Mouse (Mus musculus) forebrain, embryonic 11.5 days (tissue): ENCODE data around the gene Ftl1-ps1. TPM values are rescaled to one million over a fixed set of nuclear protein-coding genes. Genes with fewer than 3 reads are reported as not detected.

ENCODE experiments used
- ATAC-seq: fragments of 200-750 bp; cut with Nextera tagmentation; replicated peaks from 2 replicates; pipeline ENCODE4 v1.8.0; 2017; ENCODE audit warnings: moderate TSS enrichment; ENCODE audit not compliant: low FRiP score
- DNase-seq: peaks from one replicate; pipeline ENCODE4 v3.0.0-alpha.2; 2017; ENCODE audit warnings: low spot score
- H3K27ac ChIP-seq: fragments of 300-500 bp; sonication (generic); 2 replicates; pipeline ENCODE4 v1.5.1; 2014; ENCODE audit warnings: low read depth, low read length
- H3K27me3 ChIP-seq: fragments of 300-500 bp; sonication (generic); 2 replicates; pipeline ENCODE4 v1.6.1; 2014; ENCODE audit warnings: mild to moderate bottlenecking, low read length, mixed read lengths; ENCODE audit not compliant: control insufficient read depth, insufficient read depth
- H3K36me3 ChIP-seq: fragments of 300-500 bp; sonication (generic); 2 replicates; pipeline ENCODE4 v1.6.1; 2014; ENCODE audit warnings: mild to moderate bottlenecking, low read length, moderate library complexity, mixed read lengths; ENCODE audit not compliant: control insufficient read depth, insufficient read depth
- H3K4me1 ChIP-seq: fragments of 300-500 bp; sonication (generic); replicated peaks from 2 replicates; pipeline ENCODE4 v1.6.1; 2014; ENCODE audit warnings: low read length, mixed read lengths; ENCODE audit not compliant: control insufficient read depth, insufficient read depth
- H3K4me2 ChIP-seq: fragments of 300-500 bp; sonication (generic); 2 replicates; pipeline ENCODE4 v1.6.1; 2014; ENCODE audit warnings: low read depth, mild to moderate bottlenecking, low read length, moderate library complexity, mixed read lengths; ENCODE audit not compliant: severe bottlenecking
- H3K4me3 ChIP-seq: fragments of 300-500 bp; sonication (generic); 2 replicates; pipeline ENCODE4 v1.5.1; 2014; ENCODE audit warnings: low read depth, low read length
- H3K9ac ChIP-seq: fragments of 300-500 bp; sonication (generic); 2 replicates; pipeline ENCODE4 v1.6.1; 2014; ENCODE audit warnings: low read length
- H3K9me3 ChIP-seq: fragments of 300-500 bp; sonication (generic); 2 replicates; pipeline ENCODE4 v1.6.1; 2016; ENCODE audit warnings: low read length, mixed read lengths; ENCODE audit not compliant: control insufficient read depth
- WGBS: fragments of 180-500 bp; shearing (Covaris S2); extraction: QIAGEN DNeasy Blood & Tissue Kit; methylation state at CpG from one replicate; pipeline ENCODE4 v1.1.7; 2014; 5-methylcytosine and 5-hydroxymethylcytosine counted together
- polyA plus RNA-seq: library from polyadenylated mRNA; unstranded; fragments of >200 nt; fragmentation: Nextera tagmentation; extraction: Ambion mirVana; gene quantifications from 2 replicates; pipeline ENCODE4 v1.2.1, GENCODE M21; 2014

Gene Ftl1-ps1
- polyA plus RNA-seq = 72.8 and 85.7 TPM in 2 replicates

DNA sequence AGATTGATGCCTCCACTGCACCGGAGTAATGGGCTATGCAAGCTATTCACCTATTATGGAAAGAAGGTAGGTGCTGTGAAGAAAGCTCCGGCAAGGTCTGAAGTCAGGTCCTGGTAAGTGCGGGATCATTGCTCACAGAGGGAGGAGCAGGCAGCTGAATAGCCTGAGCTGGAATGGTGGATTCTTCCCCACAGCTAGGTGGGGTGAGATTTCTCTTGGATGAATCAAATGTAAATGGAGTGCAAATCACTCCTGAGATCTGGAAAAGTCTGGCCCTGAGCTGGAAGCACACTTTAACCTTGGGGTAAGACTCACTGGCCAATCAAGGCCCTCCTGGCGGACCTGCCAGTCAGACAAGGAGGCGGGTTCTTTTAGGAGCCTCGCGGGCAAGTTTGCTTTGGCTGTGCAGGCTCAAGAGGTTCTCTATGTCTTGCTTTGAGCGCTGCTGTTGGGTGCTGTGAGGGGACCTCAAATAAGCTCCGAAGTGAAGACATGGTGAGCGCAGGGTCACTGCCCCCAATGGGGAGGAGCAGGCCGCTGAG lies at the start of gene Ftl1-ps1:
Gene Ftl1-ps1 (plus strand): TSS at position 397 of the 542 bp plus-strand sequence.
- Histone ChIP-seq H3K4me1 (no peaks in the 10 kb centered on the region), H3K9ac (no peak within 1 kb of the TSS), H3K36me3 (no peaks in the 10 kb centered on the region), H3K4me2 (0 out of 2 replicates have a peak within 1 kb of the TSS, but pooled peaks have one; percentile 15), H3K27ac (no peak within 1 kb of the TSS), H3K27me3 (no peaks in the 10 kb centered on the region), H3K9me3 (no peaks in the 10 kb centered on the region), H3K4me3 (no peak within 1 kb of the TSS)
- ATAC-seq = 0 out of 2 replicates have a peak, but pooled peaks have one; percentile 56
- 13% methylated on average over 11 of the region's 11 CpGs for WGBS
- no peak for DNase-seq

DNA sequence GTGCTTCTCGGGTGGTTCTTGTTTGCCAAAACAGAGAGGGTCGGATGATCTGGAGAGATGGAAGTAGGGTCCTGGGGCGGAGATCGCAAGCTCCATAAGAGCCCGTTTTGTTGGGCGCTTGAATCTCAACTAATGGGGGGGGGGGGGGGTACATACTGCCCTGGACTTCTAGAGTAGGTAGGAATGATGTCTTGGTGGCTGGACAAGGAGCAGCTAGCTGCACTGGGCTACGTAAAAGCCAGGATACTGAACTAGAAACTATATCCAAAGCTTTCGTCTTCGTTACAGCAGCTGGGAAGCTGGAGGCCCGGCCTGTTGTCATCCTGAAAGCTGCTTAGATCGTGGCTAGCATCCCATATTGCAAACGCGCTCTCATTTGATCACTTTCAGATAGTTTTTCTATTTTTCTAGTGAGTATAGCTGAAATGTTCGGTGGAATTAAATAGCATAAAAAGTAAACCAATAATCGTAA lies 49.0 kb upstream of the Ftl1-ps1 start:
- WGBS = 2% methylated on average over 15 of the region's 15 CpGs
- no peak for DNase-seq

DNA sequence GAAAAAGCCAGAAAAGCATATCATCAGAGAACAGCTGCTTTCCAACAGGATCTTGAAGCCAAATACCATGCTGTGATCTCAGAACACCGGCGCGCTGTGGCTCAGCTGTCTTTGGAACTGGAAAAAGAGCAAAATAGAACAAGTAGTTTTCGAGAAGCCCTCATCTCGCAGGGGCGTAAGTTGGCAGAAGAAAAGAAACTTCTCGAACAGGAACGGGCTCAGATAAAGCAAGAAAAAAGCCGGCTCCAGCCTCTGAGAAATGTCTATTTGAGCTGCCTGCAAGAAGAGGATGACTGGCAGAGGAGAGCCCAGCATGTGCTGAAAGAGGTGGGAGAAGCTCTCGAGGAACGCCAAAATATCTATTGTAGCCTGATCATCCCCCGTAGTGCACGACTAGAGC lies 43.0 kb upstream of the Ftl1-ps1 start:
- Histone ChIP-seq H3K9ac (no peak overlapping the region), H3K4me2 (no peak overlapping the region), H3K27ac (no peak overlapping the region), H3K4me3 (no peak overlapping the region), H3K36me3 (no peaks in the 10 kb centered on the region; the same call in 1 of the 2 replicates), H3K9me3 (no peaks in the 10 kb centered on the region), H3K27me3 (no peaks in the 10 kb centered on the region), H3K4me1 (no peaks in the 10 kb centered on the region)
- 95% methylated on average over 13 of the region's 13 CpGs for WGBS
- ATAC-seq (no peak), DNase-seq (no peak)

More for the DNA sequence above, 49.0 kb upstream of the Ftl1-ps1 start:
- H3K9me3 ChIP-seq = no peaks in the 10 kb centered on the region
- H3K4me3 ChIP-seq = peak overlapping the region; percentile 61
- H3K9ac ChIP-seq = peak overlapping the region; percentile 73
- no peaks in the 10 kb centered on the region for H3K27me3 ChIP-seq
- H3K4me1 ChIP-seq = peaks cover 2% of the 10 kb centered on the region; the same call in 1 of the 2 replicates
- H3K36me3 ChIP-seq = no peaks in the 10 kb centered on the region
- H3K27ac ChIP-seq = no peak overlapping the region
- ATAC-seq = no peak
- H3K4me2 ChIP-seq = peak overlapping the region; percentile 82

- Histone ChIP-seq H3K27me3 (no peaks in the 10 kb centered on the region), H3K4me3 (no peak overlapping the region), H3K27ac (no peak overlapping the region), H3K9me3 (no peaks in the 10 kb centered on the region), H3K9ac (no peak overlapping the region), H3K4me2 (no peak overlapping the region), H3K36me3 (no peaks in the 10 kb centered on the region; the same call in 1 of the 2 replicates), H3K4me1 (no peaks in the 10 kb centered on the region)
- WGBS = 81% methylated on average over 2 of the region's 2 CpGs
- DNase-seq (no peak), ATAC-seq (0 out of 2 replicates have a peak, but pooled peaks have one; percentile 25)
Measured at GRCm38 (mm10) chr13:74362218-74362617, 37.3 kb upstream of the Ftl1-ps1 start.

GRCm38 (mm10) chr13:74363176-74363858 lies 36.2 kb upstream of the Ftl1-ps1 start:
- no peak overlapping the region for H3K27ac ChIP-seq
- 0 out of 2 replicates have a peak, but pooled peaks have one; percentile 43 for ATAC-seq
- H3K4me1 ChIP-seq = no peaks in the 10 kb centered on the region
- DNase-seq = no peak
- H3K4me2 ChIP-seq = no peak overlapping the region
- no peaks in the 10 kb centered on the region for H3K27me3 ChIP-seq
- H3K9ac ChIP-seq = no peak overlapping the region
- no peaks in the 10 kb centered on the region for H3K9me3 ChIP-seq
- no peak overlapping the region for H3K4me3 ChIP-seq
- H3K36me3 ChIP-seq = no peaks in the 10 kb centered on the region; the same call in 1 of the 2 replicates
- WGBS = 95% methylated on average over 13 of the region's 13 CpGs

DNA sequence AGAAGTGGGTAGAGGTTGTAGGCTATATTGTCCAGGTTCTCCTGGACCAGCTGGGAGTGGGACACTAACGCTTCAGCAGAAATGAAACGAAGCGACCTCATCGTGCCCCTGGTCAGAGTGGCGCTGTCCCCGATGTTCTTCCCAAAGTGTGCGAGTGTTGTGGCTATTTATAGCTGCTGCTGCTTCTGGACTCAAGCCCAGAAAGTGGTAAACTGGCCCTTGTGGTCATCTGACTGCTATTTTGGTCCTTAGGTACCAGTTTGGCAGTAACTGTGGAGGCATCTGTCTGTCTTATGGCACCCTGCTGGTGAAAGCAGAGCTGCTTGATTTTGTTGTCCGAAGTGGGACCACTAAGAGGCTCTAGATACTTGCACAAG lies 35.6 kb upstream of the Ftl1-ps1 start, which contains the start of gene Lrrc14b:
Gene Lrrc14b (minus strand): TSS at position 147 of the 377 bp plus-strand sequence.
- ATAC-seq = no peak
- no peaks in the 10 kb centered on the region for H3K4me1 ChIP-seq
- no peaks in the 10 kb centered on the region for H3K9me3 ChIP-seq
- 94% methylated on average over 8 of the region's 8 CpGs for WGBS
- no peak for DNase-seq
- H3K36me3 ChIP-seq = no peaks in the 10 kb centered on the region; the same call in 1 of the 2 replicates
- H3K27ac ChIP-seq = no peak within 1 kb of the TSS
- H3K4me2 ChIP-seq = no peak within 1 kb of the TSS
- no peak within 1 kb of the TSS for H3K4me3 ChIP-seq
- no peak within 1 kb of the TSS for H3K9ac ChIP-seq
- no peaks in the 10 kb centered on the region for H3K27me3 ChIP-seq

GRCm38 (mm10) chr13:74381533-74382276 lies 17.8 kb upstream of the Ftl1-ps1 start:
- Histone ChIP-seq H3K9ac (no peak overlapping the region), H3K27ac (no peak overlapping the region), H3K4me1 (no peaks in the 10 kb centered on the region), H3K4me3 (no peak overlapping the region), H3K27me3 (no peaks in the 10 kb centered on the region), H3K4me2 (no peak overlapping the region), H3K36me3 (no peaks in the 10 kb centered on the region), H3K9me3 (no peaks in the 10 kb centered on the region)
- ATAC-seq = peak; percentile 33; the same call in 1 of the 2 replicates
- 81% methylated on average over 10 of the region's 10 CpGs for WGBS
- DNase-seq = no peak

DNA sequence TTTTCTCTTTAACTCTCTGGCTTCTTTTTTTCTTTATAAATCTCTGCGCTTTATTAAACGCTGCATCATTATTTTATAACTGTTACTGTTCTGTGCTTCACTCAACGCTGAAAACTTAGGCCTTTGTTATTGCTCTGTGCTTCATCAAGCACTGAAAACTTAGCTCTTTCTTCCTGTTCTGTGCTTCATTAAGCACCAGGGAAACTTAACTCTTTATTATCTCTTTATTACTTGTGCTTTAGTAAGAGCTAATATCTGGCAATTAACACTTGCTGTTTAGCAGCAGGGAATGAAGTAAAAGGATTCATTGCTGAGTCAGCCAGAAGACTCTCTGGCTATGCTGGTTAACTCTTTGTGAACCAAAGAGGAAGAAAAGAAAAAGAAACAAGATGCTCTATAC lies 17.2 kb upstream of the Ftl1-ps1 start:
- 53% methylated on average over 3 of the region's 3 CpGs for WGBS
- ATAC-seq = peak; percentile 49; the same call in 1 of the 2 replicates
- no peak overlapping the region for H3K4me3 ChIP-seq
- H3K9me3 ChIP-seq = no peaks in the 10 kb centered on the region
- H3K9ac ChIP-seq = no peak overlapping the region
- H3K4me1 ChIP-seq = no peaks in the 10 kb centered on the region
- no peak overlapping the region for H3K4me2 ChIP-seq
- no peak overlapping the region for H3K27ac ChIP-seq
- no peaks in the 10 kb centered on the region for H3K27me3 ChIP-seq
- H3K36me3 ChIP-seq = no peaks in the 10 kb centered on the region
- no peak for DNase-seq
